Mouse (Mus musculus) inflammation-experienced regulatory T-cells (primary cell): ENCODE data around the gene Srek1. TPM values are rescaled to one million over a fixed set of nuclear protein-coding genes. Genes with fewer than 3 reads are reported as not detected.

Experiments
- polyA plus RNA-seq, 2 experiments: library from polyadenylated mRNA; unstranded; fragments of 100-300 nt; shearing (Covaris generic); gene quantifications; one replicate each; pipeline ENCODE4 v1.2.1; 2017

Gene Srek1
- 10 to 100 TPM; 54.7 to 65.7 TPM for polyA plus RNA-seq

DNA sequence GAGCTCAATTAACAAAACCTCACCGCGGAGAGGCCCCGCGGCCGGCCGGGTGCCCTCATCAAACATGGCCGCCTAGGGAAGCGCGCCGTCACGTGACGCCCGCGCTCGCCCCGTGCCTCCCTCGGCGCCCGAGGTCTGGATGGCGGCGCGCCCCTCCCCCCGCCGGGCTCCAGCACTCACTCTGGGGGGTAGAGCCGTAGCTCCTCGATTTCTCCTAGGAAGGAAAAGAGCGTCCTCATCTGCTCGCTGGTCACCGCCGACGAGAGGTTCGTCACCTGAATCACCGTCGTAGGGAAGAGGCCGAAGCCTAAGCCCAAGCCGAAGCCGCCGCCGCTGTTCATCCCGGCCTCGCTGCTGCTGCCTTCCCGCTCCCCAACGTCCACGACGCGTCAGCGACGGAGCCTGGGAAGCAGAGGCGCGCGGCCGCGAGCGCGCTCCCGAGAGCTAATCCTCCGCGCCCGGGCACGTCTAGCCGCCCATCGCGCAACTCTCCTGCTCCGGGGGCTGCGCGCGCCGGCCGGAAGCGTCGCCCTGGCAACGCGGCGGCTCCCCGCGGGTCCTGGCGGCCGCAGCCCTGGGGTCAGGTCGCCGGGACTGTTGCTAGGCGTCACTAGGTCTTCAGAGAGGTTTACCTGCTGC lies at the start of gene Srek1:
Srek1 (minus strand) TSS at position 490 of the 639 bp plus-strand sequence.

Other genes starting within 250 kb of the Srek1 start
- gene Erbin, start 145.9 kb upstream of the Srek1 start, polyA plus RNA-seq: 10 to 100 TPM; 94.6 to 97.2 TPM